Mouse (Mus musculus): ENCODE data around the gene Ucp2.
"Not testable (repeated sequence)": the region's sequence is repeated elsewhere in the genome, so short reads cannot be mapped to it uniquely, and the experiment has no call there.

Ucp2 gene

DNA sequence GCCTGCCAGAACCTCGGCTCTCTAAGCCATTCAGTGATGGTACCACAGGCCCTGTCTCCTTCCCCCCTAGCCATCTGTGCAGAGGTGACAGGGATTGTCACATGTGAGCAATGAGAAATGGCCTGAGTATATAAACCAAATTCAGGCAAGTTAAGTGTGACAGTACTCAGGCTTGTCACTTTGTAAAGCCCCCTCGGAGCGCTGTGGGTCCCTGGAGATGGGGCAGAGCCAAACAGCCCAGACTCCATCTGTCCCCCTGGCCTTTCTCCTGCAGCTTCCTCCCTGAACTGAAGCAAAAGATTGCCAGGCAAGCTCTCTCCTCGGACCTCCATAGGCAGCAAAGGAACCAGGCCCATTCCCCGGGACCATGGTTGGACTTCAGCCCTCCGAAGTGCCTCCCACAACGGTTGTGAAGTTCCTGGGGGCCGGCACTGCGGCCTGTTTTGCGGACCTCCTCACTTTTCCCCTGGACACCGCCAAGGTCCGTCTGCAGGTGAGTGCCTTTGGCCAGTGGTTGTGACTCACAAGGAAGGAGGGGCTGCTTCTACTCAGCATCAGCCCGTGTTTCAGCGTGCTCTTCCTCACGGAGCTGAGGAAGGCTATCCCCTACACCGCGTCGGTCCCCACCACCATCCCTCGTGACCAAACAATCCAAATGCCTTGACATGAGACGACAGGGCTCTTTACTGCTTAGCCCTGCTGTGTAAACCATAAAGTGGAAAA lies 13.9 kb upstream of the Ucp2 start:
- in situ Hi-C loops (cut with MboI; ENCODE audit: low sequenced_read_pairs), result no loop called here

DNA sequence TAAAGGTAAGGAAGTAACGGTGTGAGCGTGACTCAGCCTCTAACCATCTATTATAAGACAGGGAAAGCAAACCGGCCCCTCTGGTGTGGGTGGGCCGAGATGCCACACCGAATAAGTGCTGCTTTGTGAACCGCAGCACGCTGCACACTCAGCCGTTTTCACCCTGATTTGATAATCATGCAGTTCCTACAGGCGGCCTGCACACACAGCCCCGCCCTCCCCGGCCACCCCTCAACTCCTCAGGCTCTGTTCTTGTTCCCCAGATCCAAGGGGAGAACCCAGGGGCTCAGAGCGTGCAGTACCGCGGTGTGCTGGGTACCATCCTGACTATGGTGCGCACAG lies 13.3 kb upstream of the Ucp2 start:
- in situ Hi-C loops (cut with MboI; ENCODE audit: low sequenced_read_pairs), result no loop called here

DNA sequence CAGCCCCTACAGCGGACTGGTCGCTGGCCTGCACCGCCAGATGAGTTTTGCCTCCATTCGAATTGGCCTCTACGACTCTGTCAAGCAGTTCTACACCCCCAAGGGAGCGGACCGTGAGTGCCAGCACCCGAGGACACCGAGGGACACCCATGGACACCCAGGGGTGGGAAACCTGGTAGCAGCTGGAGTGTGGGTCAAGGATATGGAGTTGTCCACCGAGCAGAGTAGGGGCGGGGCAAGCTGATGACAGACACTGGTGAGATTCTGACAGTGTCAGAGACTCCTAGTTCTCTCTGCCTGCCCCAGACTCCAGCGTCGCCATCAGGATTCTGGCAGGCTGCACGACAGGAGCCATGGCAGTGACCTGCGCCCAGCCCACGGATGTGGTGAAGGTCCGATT lies 13.0 kb upstream of the Ucp2 start:
- in situ Hi-C loops (cut with MboI; ENCODE audit: low sequenced_read_pairs), result no loop called here

DNA sequence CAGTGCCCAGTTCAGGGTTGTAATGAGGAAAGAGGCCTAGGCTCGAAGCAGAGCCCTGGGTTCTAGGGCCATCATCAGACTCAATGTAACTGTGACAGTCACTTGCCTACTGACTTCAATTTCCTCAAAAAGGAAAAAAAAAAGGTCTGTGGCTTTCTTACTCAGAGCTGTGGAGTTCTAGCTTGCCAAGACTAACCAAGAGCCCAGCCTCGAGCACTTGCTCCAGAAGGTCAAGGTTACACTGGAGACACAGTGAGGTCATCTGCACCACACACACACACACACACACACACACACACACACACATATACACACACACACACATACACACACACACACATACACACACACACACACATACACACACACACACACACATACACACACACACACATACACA lies 11.1 kb upstream of the Ucp2 start:
- in situ Hi-C loops (cut with MboI; ENCODE audit: low sequenced_read_pairs), result not testable (repeated sequence)

DNA sequence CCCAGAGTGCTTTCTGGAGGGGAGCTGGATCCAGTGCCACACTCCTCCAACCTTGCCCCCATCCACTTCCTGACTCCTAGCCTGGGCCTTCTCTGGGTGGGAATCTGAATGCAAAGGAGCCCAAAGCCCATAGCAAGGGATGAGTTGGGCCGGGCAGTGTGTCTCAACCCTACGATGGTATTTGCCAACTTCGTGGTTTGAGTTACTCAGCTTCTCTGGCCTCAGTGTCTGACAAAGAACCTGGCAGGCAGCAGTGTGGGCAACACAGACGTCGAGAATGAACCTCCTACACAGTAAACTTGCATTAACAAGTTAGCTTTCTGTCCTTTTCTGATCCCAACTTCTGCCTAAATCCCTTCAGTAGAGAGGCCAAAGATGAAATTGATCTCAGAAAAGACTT lies 8.6 kb upstream of the Ucp2 start:
- in situ Hi-C loops (cut with MboI; ENCODE audit: low sequenced_read_pairs), result no loop called here

DNA sequence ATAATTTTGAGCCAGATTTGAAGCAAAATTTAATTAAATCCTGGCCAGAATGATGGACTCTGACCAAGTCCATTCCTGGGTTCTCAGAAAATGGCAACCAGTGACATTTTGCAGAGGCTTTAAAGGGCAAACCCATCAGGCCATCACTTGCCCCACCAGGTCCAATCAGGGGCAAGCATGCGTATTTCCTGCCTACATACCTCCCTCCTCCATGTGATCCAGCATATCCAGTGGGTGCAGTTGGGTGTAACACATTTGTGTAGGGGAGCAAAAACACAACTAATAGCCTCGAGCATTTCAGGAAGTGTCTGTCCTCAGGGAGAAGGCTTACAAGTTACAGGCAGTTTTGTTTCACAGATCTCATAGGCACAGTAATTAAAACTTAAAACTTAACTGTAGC lies 5.8 kb upstream of the Ucp2 start:
- in situ Hi-C loops (cut with MboI; ENCODE audit: low sequenced_read_pairs), result no loop called here

DNA sequence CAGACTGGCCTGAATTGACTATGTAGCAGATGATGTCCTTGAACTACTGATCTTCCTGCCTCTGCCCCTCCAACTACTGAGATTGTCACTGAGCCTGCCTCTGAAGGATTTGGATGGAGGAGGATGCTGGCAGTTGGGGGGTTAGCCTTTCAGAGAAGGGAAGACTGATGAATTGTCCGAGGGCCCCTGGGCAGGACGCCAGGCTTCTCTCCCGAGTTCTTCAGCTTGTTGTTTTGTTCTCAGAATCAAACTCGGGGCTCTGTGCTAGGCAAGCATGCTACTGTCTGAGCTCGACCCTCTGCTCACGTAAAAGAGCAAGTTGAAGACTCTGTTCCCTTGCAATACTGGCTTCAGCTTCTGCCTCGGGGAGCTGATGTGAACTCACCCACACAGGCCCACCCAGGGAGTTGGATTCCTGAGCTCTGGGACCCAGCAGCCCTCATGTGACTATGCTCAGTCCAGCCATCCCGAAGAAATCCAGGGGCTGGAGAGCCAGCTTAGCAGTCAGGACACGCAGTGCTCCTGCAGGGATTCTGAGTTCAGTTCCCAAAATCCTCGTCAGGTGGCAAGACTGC lies 4.6 kb upstream of the Ucp2 start:
- in situ Hi-C loops (cut with MboI; ENCODE audit: low sequenced_read_pairs), result no loop called here

DNA sequence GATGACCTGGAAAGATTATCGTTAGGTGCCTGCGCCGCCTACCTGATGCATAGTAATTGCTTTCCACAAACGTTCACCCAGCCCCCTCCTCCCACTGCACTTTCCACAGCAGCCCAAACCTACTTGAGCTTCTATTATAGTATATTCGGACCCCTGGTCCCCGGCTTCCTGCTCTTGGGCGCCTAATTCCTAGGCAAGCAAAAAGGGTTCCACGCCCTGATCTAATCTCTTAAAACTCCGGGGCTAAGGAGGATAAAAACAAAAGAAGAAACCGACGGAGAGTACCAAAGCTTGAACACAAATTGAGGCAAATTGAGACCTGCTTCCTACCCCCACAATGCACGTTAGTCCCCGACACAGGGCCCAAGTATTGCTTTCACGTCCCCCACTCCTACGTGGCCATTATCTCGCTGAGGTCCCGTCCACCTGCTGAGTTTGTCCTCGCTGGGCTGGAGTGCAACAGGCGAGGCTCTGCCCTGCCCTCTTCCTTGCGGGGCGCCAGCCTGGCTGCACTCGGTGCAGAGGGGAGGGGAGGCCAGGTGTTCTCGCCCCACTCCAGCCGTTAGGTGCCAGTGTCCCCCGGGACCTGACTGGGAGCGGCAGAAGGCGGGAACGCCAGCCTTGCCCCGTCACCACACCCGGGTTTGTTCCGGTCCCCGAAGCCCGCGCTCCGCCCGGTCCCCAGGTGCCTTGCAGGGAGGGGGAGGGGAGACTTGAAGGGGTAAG lies 583 bp upstream of the Ucp2 start:
- in situ Hi-C loops (cut with MboI; ENCODE audit: low sequenced_read_pairs), result no loop called here

DNA sequence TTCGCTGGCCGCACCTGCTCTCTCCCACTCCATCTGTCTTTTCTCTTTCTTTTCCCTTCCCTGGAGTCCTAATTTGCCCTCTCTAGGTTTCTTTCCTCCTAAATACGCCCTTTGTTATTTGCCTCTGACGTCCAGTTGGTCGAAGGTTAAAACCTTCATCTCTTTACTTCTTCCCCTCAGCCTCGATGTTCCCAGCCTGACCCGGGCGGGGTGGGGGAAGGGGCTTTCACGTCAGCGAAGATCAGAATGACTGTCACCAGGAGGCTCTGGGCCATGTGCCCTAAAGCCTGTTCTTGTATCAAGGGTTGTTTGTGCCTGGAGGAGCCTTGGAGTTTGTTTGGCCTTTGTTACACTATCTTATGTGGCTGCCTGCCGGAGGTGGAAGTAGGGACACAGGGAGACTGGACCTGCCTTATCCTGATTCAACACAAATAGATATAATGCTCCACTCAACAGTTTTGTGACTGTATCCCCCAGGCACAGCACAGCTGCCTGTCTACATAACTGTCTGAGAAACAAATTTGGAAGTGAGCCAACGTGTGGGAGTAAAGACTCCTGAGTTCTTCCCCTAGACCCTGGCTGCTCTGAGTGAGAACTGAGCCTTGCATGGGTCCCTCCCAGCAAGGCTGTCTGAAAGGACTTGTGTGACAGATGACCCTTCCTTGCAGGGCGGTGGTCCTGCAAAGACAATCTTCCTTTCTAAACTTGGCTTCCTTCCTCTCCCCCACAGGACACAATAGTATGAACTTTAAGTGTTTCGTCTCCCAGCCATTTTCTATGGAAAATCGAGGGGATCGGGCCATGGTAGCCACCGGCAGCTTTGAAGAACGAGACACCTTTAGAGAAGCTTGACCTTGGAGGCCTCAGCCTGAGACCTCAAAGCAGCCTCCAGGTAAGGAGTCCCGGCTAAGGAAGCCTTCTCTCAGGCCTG lies 612 bp downstream of the Ucp2 start:
- in situ Hi-C loops (cut with MboI; ENCODE audit: low sequenced_read_pairs), result no loop called here

DNA sequence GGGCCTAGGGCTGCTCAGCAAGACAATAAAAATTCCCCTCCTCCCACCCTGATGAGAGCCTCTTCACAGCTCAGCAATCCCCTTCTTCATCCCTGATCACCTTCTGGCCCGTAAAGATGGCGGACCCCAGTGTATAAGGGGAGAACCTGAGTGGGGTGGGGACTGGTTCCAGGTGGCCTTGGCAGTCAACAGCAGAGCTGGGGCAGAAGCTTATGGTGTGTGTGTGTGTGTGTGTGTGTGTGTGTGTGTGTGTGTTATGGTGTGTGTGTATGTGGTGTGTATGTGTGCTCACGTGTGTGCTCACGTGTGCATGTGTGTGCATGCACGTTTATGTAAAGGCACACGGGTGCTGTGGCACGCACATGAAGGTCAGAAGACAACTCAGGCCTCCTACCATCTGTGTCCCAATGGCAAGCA lies 1.3 kb downstream of the Ucp2 start:
- in situ Hi-C loops (cut with MboI; ENCODE audit: low sequenced_read_pairs), result no loop called here

DNA sequence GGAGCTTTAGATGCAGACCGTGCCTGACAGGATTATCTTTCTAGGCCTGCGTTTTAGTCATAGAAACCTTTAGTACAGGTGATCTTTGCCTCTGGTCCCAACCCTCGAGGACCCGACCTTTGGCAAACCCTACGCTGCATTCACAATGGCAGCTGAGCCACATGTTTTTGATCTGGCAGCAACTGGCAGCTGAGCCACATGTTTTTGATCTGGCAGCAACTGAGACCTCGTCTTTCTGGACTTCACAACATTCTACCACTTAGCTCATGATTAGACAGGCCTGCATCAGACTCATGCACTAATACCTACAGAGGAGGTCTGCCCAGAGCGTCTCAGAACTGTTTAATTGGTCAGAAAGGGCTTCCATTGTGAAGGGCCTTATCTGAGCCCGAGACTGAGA lies 1.9 kb downstream of the Ucp2 start:
- in situ Hi-C loops (cut with MboI; ENCODE audit: low sequenced_read_pairs), result no loop called here

DNA sequence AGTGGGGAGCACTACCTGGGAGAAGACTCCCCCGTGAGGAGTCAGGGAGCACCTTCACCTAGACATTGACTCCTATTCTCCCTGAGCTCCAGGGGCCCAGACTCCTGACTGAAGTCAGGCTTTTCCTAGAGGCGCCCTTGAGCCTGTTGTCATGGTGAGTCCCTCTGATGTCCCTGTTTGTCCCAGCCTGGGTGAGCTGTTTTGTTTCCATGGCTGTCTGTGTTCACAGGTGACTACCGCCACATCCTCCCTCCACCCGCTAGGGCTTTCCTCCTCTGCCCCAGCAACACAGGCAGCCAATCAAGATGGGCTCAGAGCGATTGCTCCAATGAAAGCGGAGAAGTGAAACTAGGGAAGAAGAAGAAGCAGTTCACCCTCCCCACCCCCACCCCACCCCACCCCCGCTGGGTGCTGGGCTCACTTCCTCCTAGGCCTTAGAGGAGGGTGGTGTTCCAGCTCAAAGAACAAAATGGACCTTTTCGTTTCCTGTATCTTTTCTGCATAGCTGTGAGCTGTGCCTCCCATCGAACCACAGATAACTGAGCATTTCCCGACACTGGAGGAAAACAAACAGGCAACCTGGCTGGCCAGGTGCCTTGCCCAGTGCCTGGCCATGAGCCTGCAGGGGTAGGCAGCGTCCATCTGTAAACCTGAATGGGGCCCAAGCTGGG lies 2.6 kb downstream of the Ucp2 start:
- in situ Hi-C loops (cut with MboI; ENCODE audit: low sequenced_read_pairs), result no loop called here

DNA sequence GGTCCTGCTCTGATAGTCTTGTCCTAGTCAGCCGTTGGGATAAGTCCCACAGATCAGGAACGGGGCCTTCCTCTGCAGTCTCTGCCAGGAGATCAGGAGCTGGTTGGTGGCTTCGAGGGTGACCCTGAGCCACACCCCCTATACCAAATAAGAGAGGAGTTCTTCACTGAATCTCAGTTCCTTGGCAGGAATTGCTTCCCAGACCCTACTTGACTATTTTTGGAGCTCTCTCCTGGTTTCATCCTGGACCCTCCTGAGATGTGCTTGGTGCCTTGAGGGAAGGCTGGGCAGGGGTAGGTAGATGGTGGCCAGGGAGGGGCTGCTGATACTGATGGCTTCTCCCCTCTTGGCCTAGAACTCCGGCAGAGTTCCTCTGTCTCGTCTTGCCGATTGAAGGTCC lies 3.2 kb downstream of the Ucp2 start:
- in situ Hi-C loops (cut with MboI; ENCODE audit: low sequenced_read_pairs), result no loop called here

DNA sequence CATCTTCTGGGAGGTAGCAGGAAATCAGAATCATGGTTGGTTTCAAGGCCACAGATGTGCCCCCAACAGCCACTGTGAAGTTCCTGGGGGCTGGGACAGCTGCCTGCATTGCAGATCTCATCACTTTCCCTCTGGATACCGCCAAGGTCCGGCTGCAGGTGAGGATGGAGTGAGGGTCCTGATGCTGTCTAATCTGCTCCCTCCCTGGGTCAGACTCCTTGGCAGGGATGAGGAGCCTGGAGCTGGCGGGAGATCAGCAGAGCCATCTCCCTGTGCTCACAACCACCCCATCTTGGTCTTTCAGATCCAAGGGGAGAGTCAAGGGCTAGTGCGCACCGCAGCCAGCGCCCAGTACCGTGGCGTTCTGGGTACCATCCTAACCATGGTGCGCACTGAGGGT lies 3.7 kb downstream of the Ucp2 start:
- in situ Hi-C loops (cut with MboI; ENCODE audit: low sequenced_read_pairs), result no loop called here

DNA sequence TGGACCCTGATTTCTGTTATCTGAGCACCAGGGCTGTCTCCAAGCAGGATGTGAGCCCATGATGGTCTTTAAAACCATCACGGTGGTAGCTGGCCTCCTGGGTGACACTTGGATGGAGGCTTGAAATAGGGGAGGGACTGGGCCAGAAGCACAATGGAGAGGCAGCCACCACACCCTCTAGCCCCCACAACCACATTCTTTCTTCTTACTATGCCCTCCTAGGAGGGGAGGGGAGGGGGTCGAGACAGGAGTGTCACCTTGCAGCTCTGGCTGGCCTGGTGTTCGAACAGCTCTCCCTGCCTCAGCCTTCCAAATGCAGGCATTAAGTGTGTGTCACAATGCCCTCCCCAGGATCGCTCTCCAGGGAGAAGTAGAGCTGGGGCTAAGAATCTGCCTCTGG lies 4.3 kb downstream of the Ucp2 start:
- in situ Hi-C loops (cut with MboI; ENCODE audit: low sequenced_read_pairs), result no loop called here

DNA sequence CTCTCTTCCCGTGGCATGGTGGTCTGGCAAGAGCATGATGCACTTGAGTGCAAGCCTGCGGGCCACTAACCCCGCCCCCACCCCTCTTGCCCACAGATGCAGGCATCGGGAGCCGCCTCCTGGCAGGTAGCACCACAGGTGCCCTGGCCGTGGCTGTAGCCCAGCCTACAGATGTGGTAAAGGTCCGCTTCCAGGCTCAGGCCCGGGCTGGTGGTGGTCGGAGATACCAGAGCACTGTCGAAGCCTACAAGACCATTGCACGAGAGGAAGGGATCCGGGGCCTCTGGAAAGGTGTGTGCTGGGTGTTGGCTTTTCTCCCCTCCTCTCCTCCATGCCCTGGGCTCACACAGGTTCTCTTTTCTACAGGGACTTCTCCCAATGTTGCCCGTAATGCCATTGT lies 4.8 kb downstream of the Ucp2 start:
- in situ Hi-C loops (cut with MboI; ENCODE audit: low sequenced_read_pairs), result no loop called here

DNA sequence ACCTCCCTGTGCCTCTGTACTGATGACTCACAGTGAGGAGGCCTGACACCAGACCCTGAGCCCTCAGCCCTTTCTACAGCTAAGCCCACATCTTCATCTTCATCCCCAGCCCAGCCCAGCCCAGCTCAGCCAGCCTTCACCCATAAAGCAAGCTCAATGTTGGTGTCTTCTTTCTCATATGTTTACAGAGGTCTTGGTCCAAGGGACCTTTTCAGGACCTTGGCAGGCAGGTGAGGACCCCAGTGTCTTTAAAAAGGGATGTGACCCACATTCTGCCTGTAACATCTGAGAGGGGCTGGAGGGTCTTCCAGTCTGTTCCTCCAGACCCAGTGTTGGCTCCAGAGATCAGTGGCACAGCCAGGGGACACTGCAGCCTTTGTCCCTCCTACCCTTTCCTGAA lies 6.3 kb downstream of the Ucp2 start:
- in situ Hi-C loops (cut with MboI; ENCODE audit: low sequenced_read_pairs), result no loop called here

DNA sequence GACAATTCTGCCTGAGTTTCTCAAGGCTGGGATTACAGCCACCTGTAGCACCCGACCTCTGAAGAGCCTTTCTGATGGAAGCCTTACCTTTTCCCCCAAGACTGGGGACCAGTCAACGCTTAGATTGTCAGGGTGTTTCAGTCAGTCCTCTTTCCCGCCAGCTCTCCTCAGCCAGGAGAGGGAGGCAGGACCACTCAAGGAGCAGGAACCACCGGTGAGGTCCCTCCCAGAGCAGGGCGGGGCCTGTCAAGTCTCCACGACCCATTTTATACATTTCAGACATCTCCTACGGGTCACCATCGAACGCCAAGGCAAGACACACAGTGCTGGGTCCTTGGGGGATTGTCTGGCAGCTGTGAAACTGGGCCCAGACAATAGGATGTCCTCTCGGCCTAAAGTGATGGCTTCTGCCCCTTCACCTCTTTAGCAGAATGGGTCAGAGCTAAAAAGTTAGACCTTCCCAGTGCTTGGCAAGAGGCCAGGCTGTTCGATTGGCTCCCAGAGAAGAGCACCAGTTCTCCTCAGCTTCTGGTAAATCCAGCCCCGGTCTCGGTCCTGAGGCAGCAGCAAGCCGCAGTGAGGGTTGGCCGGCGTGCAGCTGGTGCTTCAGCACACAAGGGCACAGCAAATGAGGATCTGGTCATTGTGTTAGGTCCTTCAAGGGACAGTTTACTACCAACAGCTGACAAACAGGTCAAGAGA lies 7.3 kb downstream of the Ucp2 start:
- in situ Hi-C loops (cut with MboI; ENCODE audit: low sequenced_read_pairs), result no loop called here

DNA sequence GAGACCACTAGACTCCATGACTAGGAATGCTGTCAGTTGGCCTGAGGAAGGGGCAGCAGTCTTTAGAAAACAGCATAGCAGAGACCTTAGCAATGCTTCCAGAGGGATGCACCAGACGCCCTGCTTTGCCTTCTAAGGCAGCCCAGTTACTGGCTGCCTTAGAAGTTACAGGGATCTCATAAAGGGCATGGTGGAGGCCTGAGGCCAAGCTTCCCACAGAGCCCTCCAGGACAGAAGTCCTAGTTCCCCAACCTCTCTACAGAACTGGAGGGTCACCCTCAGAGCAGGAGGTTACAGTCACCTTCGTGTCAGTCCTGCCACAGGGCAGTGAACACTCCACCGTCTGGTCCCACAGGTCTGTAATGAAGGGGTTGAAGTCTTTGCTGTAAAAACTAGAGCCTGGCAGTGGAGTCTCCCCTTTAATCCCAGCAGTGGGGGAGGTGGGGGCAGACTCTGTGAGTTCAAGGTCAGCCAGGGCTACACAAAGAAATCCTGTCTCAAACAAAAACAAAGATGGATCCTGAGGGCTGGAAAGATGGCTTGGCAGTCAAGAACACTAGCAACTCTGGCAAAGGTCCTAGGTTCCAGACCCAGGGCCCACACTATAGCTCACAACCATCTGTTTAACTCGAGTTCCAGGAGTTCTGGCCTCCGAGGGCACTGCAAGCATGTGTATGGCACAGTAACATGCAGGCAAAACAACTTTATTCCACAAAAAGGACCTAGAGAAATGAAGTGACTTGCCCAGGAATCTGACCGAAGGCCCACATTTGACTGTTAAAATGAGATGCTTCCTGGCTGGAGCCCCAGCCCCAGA lies 8.1 kb downstream of the Ucp2 start:
- in situ Hi-C loops (cut with MboI; ENCODE audit: low sequenced_read_pairs), result no loop called here
